In genomic region chr5:128769026-128769631, GRCm38 (mm10) we compare ENCODE assay signal across 10 mouse cellular contexts.
DNase-seq lines count a peak whose midpoint lies in the region; ATAC-seq lines count a peak whose summit lies in the region.
"Had no signal": no experiment of that assay in that cellular context is flagged by ENCODE, and none has a peak within 500 bp of the region (broad histone marks: within the 10 kb centered on the region; RNA-seq: fewer than 3 reads in every experiment).

No protein-coding gene starts in this region.

- intact Hi-C loops in heart, postnatal 36 days (cut with DNase I) = no loop called here

- no peaks in the 10 kb centered on the region for H3K27me3 ChIP-seq in heart, embryonic 14.5 days (ENCODE audit: control insufficient read depth, insufficient read depth, low read length)
- no peaks in the 10 kb centered on the region for H3K27me3 ChIP-seq in hindbrain, embryonic 10.5 days (ENCODE audit: insufficient read depth, poor library complexity, severe bottlenecking)
- no peaks in the 10 kb centered on the region for H3K27me3 ChIP-seq in midbrain, embryonic 13.5 days
- H3K27me3 ChIP-seq: megakaryocyte, embryonic 14.5 days had no signal

- H3K27ac ChIP-seq in heart, embryonic 14.5 days (replicated peaks in 1 of 2; ENCODE audit: control insufficient read depth in 1 of 2, insufficient read depth in 1 of 2, low read depth in 2 of 2, low read length in 2 of 2) = no peak overlapping the region
- peak overlapping the region; percentile 63 for H3K27ac ChIP-seq in hindbrain, embryonic 10.5 days
- no peak overlapping the region for H3K27ac ChIP-seq in midbrain, embryonic 13.5 days

- H3K4me1 ChIP-seq in heart, embryonic 14.5 days (ENCODE audit: control insufficient read depth in 2 of 2, insufficient read depth in 2 of 2, low read length in 2 of 2) = no peaks in the 10 kb centered on the region
- H3K4me1 ChIP-seq in hindbrain, embryonic 10.5 days (replicated peaks) = peaks cover 16% of the 10 kb centered on the region
- H3K4me1 ChIP-seq in midbrain, embryonic 13.5 days (replicated peaks) = peaks cover 7% of the 10 kb centered on the region
- H3K4me1 ChIP-seq: megakaryocyte, embryonic 14.5 days had no signal

- DNase-seq in heart, postnatal 36 days = no peak
- DNase-seq in ZHBTc4 (ENCODE audit: low read depth, low spot score) = peak; percentile 56
- peak; percentile 48 for DNase-seq in hindbrain, embryonic 10.5 days (ENCODE audit: low spot score)
- DNase-seq in cerebellum, adult 8-10 months = no peak
- DNase-seq: cerebellum, postnatal 36 days had no signal

- no peak overlapping the region for H3K4me3 ChIP-seq in heart, embryonic 14.5 days (ENCODE audit: control insufficient read depth in 1 of 2, insufficient read depth in 1 of 2, low read depth in 1 of 2, low read length in 2 of 2)
- H3K4me3 ChIP-seq in hindbrain, embryonic 10.5 days = peak overlapping the region; percentile 35
- no peak overlapping the region for H3K4me3 ChIP-seq in midbrain, embryonic 13.5 days (replicated peaks)
- H3K4me3 ChIP-seq: megakaryocyte, embryonic 14.5 days had no signal

- H3K9ac ChIP-seq in heart, embryonic 14.5 days (ENCODE audit: low read length) = no peak overlapping the region
- H3K9ac ChIP-seq in midbrain, embryonic 13.5 days (replicated peaks) = no peak overlapping the region

- H3K36me3 ChIP-seq in heart, embryonic 14.5 days (ENCODE audit: control insufficient read depth, insufficient read depth, low read length) = no peaks in the 10 kb centered on the region
- H3K36me3 ChIP-seq in hindbrain, embryonic 10.5 days = no peaks in the 10 kb centered on the region
- H3K36me3 ChIP-seq in midbrain, embryonic 13.5 days = peaks cover 14% of the 10 kb centered on the region

- no peak; the same call in 1 of the 2 replicates for ATAC-seq in heart, embryonic 14.5 days (ENCODE audit: insufficient number of reproducible peaks, insufficient read depth, low FRiP score, low read depth)
- peak; percentile 80 for ATAC-seq in midbrain, embryonic 13.5 days
- ATAC-seq in megakaryocyte, adult 5-6 weeks (ENCODE audit: poor library complexity, severe bottlenecking) = no peak
- no peak for ATAC-seq in inflammation-experienced regulatory T-cells, adult 6 months

- 28% methylated on average over 10 of the region's 10 CpGs for WGBS in heart, embryonic 14.5 days
- 14% methylated on average over 10 of the region's 10 CpGs for WGBS in hindbrain, embryonic 10.5 days
- 9% methylated on average over 10 of the region's 10 CpGs for WGBS in midbrain, embryonic 13.5 days

- no peaks in the 10 kb centered on the region for H3K9me3 ChIP-seq in heart, embryonic 14.5 days (ENCODE audit: control insufficient read depth, low read length)
- H3K9me3 ChIP-seq in hindbrain, embryonic 10.5 days = no peaks in the 10 kb centered on the region
- H3K9me3 ChIP-seq in midbrain, embryonic 13.5 days = no peaks in the 10 kb centered on the region

- peak overlapping the region; percentile 13; the same call in 1 of the 2 replicates for H3K4me2 ChIP-seq in heart, embryonic 14.5 days (ENCODE audit: low read length)
- H3K4me2 ChIP-seq in midbrain, embryonic 13.5 days (replicated peaks) = peak overlapping the region; percentile 36

Comparison
In these comparisons a context has a peak if more than half of its experiments do, and no peak if none do; other contexts are left out.
1. DNase-seq: peak in ZHBTc4 (single experiment) and hindbrain, embryonic 10.5 days (single experiment); none in heart, postnatal 36 days (0 of 2) and cerebellum, adult 8-10 months (single experiment).